Mouse (Mus musculus) forebrain, embryonic 10.5 days (tissue): Measurements from ENCODE around the gene Taldo1. TPM values are rescaled to one million over a fixed set of nuclear protein-coding genes. Genes with fewer than 3 reads are reported as not detected.

ENCODE experiments used
- polyA plus RNA-seq: library from polyadenylated mRNA; unstranded; fragments of >200 nt; fragmentation: Nextera tagmentation; extraction: Ambion mirVana; gene quantifications from 2 replicates; pipeline ENCODE4 v1.2.1, GENCODE M21; 2016

Gene Taldo1
- polyA plus RNA-seq, 1 experiment from 2014 or later, result 368 TPM

Other genes starting within 250 kb of the Taldo1 start
- 64.2 and 66.6 TPM in 2 replicates for gene Rnh1, start 219.3 kb upstream of the Taldo1 start, polyA plus RNA-seq
- 80.6 and 82.7 TPM in 2 replicates for gene Hras, start 198.2 kb upstream of the Taldo1 start, polyA plus RNA-seq
- 15.5 and 15.6 TPM in 2 replicates for gene Lrrc56, start 198.0 kb upstream of the Taldo1 start, polyA plus RNA-seq
- 3.4 and 4.4 TPM in 2 replicates for gene Lmntd2, start 178.1 kb upstream of the Taldo1 start, polyA plus RNA-seq
- gene Rassf7, start 176.3 kb upstream of the Taldo1 start, polyA plus RNA-seq, result 50.8 and 53.8 TPM in 2 replicates
- gene Phrf1, start 163.4 kb upstream of the Taldo1 start, polyA plus RNA-seq, result 121 and 124 TPM in 2 replicates
- gene Irf7, start 125.7 kb upstream of the Taldo1 start, polyA plus RNA-seq, result 0.15 and 0.23 TPM in 2 replicates
- gene Cdhr5, start 115.4 kb upstream of the Taldo1 start, polyA plus RNA-seq, result not detected in 2 replicates
- gene Sct, start 113.1 kb upstream of the Taldo1 start, polyA plus RNA-seq, result 0.87 and 1.7 TPM in 2 replicates
- 0.17 and 0.46 TPM in 2 replicates for gene Drd4, start 100.2 kb upstream of the Taldo1 start, polyA plus RNA-seq
- gene Deaf1, start 64.5 kb upstream of the Taldo1 start, polyA plus RNA-seq, result 59.2 and 59.3 TPM in 2 replicates
- 48.2 and 51.0 TPM in 2 replicates for gene Tmem80, start 64.5 kb upstream of the Taldo1 start, polyA plus RNA-seq
- gene Eps8l2, start 53.3 kb upstream of the Taldo1 start, polyA plus RNA-seq, result 4.2 and 4.5 TPM in 2 replicates
- gene Gatd1, start 21.9 kb downstream of the Taldo1 start, polyA plus RNA-seq, result 43.2 and 44.7 TPM in 2 replicates
- 7.7 and 8.7 TPM in 2 replicates for gene Cend1, start 37.3 kb downstream of the Taldo1 start, polyA plus RNA-seq
- gene Slc25a22, start 45.7 kb downstream of the Taldo1 start, polyA plus RNA-seq, result 46.8 and 49.6 TPM in 2 replicates
- gene Pidd1, start 51.8 kb downstream of the Taldo1 start, polyA plus RNA-seq, result 24.9 and 26.4 TPM in 2 replicates
- gene Rplp2, start 55.2 kb downstream of the Taldo1 start, polyA plus RNA-seq, result 1,198 and 1,216 TPM in 2 replicates
- 15.9 and 18.2 TPM in 2 replicates for gene Pnpla2, start 63.0 kb downstream of the Taldo1 start, polyA plus RNA-seq
- gene Cracr2b, start 68.9 kb downstream of the Taldo1 start, polyA plus RNA-seq, result 6.2 and 7.3 TPM in 2 replicates
- gene Cd151, start 75.2 kb downstream of the Taldo1 start, polyA plus RNA-seq, result 15.2 and 17.7 TPM in 2 replicates
- gene Polr2l, start 82.9 kb downstream of the Taldo1 start, polyA plus RNA-seq, result 87.0 and 95.7 TPM in 2 replicates
- gene Tspan4, start 83.0 kb downstream of the Taldo1 start, polyA plus RNA-seq, result 31.4 and 37.9 TPM in 2 replicates
- 24.8 and 25.4 TPM in 2 replicates for gene Chid1, start 147.7 kb downstream of the Taldo1 start, polyA plus RNA-seq
- gene Ap2a2, start 170.0 kb downstream of the Taldo1 start, polyA plus RNA-seq, result 104 and 105 TPM in 2 replicates